Mouse (Mus musculus): ENCODE measurements at regions not wholly inside any gene's neighbourhood (a gene's known extent, or its start where the extent isn't known, plus 50 kb on each side); places are given as distances from the start of the nearest gene placed in this dataset.
"Not testable (repeated sequence)": the region's sequence is repeated elsewhere in the genome, so short reads cannot be mapped to it uniquely, and the experiment has no call there.

- Histone ChIP-seq H3K9me3 (no peaks in the 10 kb centered on the region), H3K4me3 (peak overlapping the region; percentile 71), H3K36me3 (no peaks in the 10 kb centered on the region), H3K27ac (peak overlapping the region; percentile 78), H3K27me3 (ENCODE audit: insufficient read depth, poor library complexity, severe bottlenecking) (peaks cover 59% of the 10 kb centered on the region), H3K4me1 (replicated peaks) (peaks cover 18% of the 10 kb centered on the region; the same call in 1 of the 2 replicates)
- peak; percentile 74 for DNase-seq (ENCODE audit: low spot score)
- WGBS, result under 1% methylated on average over 77 of the region's 77 CpGs
Observed at GRCm38 (mm10) chr1:18058211-18058971, 87.3 kb downstream of the Crisp4 start.

GRCm38 (mm10) chr1:18057646-18058210 is 88.0 kb downstream of the Crisp4 start:
- peak overlapping the region; percentile 71 for H3K4me3 ChIP-seq
- no peak for DNase-seq (ENCODE audit: low spot score)
- no peaks in the 10 kb centered on the region for H3K36me3 ChIP-seq
- 1% methylated on average over 26 of the region's 26 CpGs for WGBS
- peak overlapping the region; percentile 78 for H3K27ac ChIP-seq
- H3K9me3 ChIP-seq, result no peaks in the 10 kb centered on the region
- peaks cover 59% of the 10 kb centered on the region for H3K27me3 ChIP-seq (ENCODE audit: insufficient read depth, poor library complexity, severe bottlenecking)
- H3K4me1 ChIP-seq (replicated peaks), result peaks cover 18% of the 10 kb centered on the region; the same call in 1 of the 2 replicates

DNA sequence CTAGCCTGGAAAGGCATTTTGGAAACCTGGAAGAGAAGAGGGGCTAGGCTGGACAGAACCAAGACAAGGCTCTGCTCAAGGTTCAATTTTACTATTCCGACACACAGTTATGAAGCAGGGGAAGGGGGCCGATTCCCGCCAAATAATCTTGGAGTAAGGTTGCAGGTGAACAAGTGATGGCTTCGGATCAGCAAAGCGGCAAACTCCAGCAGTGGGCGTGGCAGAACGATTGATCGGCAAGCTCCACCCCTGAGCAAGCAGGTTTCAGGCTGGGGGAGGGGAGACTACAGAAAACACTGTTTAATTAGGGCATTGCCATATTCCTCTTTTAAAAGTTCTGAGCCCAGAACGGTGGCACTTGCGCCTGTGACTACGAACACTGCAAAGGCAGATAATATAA is 88.7 kb downstream of the Crisp4 start:
- H3K27ac ChIP-seq, H3K9me3 ChIP-seq, H3K36me3 ChIP-seq: not testable (repeated sequence)
- H3K4me3 ChIP-seq, result peak overlapping the region; percentile 71
- H3K4me1 ChIP-seq (replicated peaks), result peaks cover 18% of the 10 kb centered on the region; the same call in 1 of the 2 replicates
- peak; percentile 15 for DNase-seq (ENCODE audit: low spot score)
- peaks cover 59% of the 10 kb centered on the region for H3K27me3 ChIP-seq (ENCODE audit: insufficient read depth, poor library complexity, severe bottlenecking)
- 9% methylated on average over 11 of the region's 11 CpGs for WGBS

- Histone ChIP-seq H3K36me3 (no peaks in the 10 kb centered on the region), H3K27ac (no peak overlapping the region), H3K27me3 (ENCODE audit: insufficient read depth, poor library complexity, severe bottlenecking) (no peaks in the 10 kb centered on the region), H3K4me3 (no peak overlapping the region), H3K4me1 (replicated peaks) (no peaks in the 10 kb centered on the region), H3K9me3 (no peaks in the 10 kb centered on the region)
- WGBS, result 53% methylated on average over 3 of the region's 3 CpGs
- DNase-seq (ENCODE audit: low spot score), result no peak
Observed at GRCm38 (mm10) chr1:18030226-18030625, 115.5 kb downstream of the Crisp4 start.

DNA sequence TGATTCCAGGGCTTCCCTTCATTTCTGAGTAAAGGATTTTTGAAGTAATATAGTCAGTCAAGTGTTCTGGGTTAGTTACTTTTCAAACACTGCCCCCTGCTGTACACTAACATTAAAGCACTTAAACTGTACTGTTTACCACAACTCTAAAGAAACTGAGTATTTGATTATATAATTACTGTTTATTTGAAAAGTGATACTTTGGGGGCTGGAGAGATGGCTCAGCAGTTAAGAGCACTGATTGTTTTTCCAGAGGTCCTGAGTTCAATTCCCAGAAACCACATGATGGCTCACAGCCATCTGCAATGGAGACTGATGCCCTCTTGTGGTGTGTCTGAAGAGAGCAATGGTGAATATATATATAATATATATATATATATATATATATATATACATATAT is 132.8 kb downstream of the Crisp4 start:
- not testable (repeated sequence) for H3K36me3 ChIP-seq; H3K27me3 ChIP-seq (ENCODE audit: insufficient read depth, poor library complexity, severe bottlenecking); H3K9me3 ChIP-seq; H3K4me3 ChIP-seq; H3K4me1 ChIP-seq (replicated peaks); H3K27ac ChIP-seq; DNase-seq (ENCODE audit: low spot score)

DNA sequence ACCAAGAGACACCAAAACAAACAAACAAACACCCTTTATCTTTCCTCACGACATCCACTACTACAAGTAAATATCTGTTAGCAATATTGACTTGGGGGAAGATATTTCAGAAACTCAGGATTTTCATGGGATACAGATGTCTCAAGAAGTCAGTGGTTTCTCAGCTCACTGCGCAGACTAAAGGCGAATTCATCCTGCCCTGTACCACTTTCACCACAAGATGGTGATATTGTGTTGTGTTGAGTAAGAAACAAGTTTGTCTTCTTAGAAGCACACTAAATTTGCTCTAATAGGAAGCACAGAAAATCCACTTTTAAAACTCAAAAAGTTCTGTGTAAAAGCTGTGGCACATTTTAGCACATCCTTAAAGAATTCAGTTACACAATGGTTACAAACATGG is 165.1 kb downstream of the Crisp4 start:
- peak; percentile 18 for DNase-seq (ENCODE audit: low spot score)
- Histone ChIP-seq H3K36me3 (no peaks in the 10 kb centered on the region), H3K4me3 (no peak overlapping the region), H3K9me3 (no peaks in the 10 kb centered on the region), H3K4me1 (replicated peaks) (no peaks in the 10 kb centered on the region), H3K27ac (no peak overlapping the region), H3K27me3 (ENCODE audit: insufficient read depth, poor library complexity, severe bottlenecking) (peaks cover 13% of the 10 kb centered on the region; the same call in 1 of the 2 replicates)
- WGBS, result 13% methylated on average over 3 of the region's 3 CpGs

DNA sequence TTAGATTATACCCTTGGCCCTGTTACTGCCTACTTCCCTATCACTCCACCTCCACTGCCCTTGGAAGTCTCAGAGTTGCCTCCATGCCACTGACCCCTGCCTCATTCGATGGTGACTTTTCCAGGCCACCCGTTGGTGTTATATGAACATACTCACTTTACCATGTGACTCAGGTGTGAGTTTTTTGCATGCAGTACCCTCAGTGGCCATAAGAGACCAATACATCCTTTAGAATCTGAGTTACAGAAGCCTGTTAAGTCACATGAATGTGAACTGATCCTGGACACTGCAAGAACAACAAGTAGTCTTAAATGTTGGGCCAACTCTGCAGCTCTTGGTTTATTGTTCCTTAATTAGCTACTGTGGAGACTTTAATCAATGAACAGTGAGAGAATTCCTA is 167.6 kb downstream of the Crisp4 start:
- Histone ChIP-seq H3K4me3 (no peak overlapping the region), H3K27ac (no peak overlapping the region), H3K4me1 (replicated peaks) (no peaks in the 10 kb centered on the region), H3K27me3 (ENCODE audit: insufficient read depth, poor library complexity, severe bottlenecking) (peaks cover 10% of the 10 kb centered on the region; the same call in 1 of the 2 replicates), H3K9me3 (no peaks in the 10 kb centered on the region), H3K36me3 (no peaks in the 10 kb centered on the region)
- no peak for DNase-seq (ENCODE audit: low spot score)
- WGBS, result 83% methylated on average over 2 of the region's 2 CpGs

- not testable (repeated sequence) for H3K36me3 ChIP-seq; DNase-seq (ENCODE audit: low spot score); H3K27ac ChIP-seq; H3K9me3 ChIP-seq; H3K27me3 ChIP-seq (ENCODE audit: insufficient read depth, poor library complexity, severe bottlenecking); H3K4me1 ChIP-seq (replicated peaks); H3K4me3 ChIP-seq
- 98% methylated on average over 21 of the region's 21 CpGs for WGBS
Observed at GRCm38 (mm10) chr1:17956881-17957280, 188.8 kb downstream of the Crisp4 start.

GRCm38 (mm10) chr1:17932108-17932810 is 213.4 kb downstream of the Crisp4 start:
- H3K27ac ChIP-seq; H3K4me3 ChIP-seq; H3K27me3 ChIP-seq (ENCODE audit: insufficient read depth, poor library complexity, severe bottlenecking); H3K4me1 ChIP-seq (replicated peaks); DNase-seq (ENCODE audit: low spot score); H3K9me3 ChIP-seq; H3K36me3 ChIP-seq: not testable (repeated sequence)
- WGBS, result 76% methylated on average over 4 of the region's 4 CpGs

Measured in hindbrain, embryonic 10.5 days (tissue).